Mouse (Mus musculus): Measurements from ENCODE around the gene Fastk. TPM values are rescaled to one million over a fixed set of nuclear protein-coding genes. Genes with fewer than 3 reads are reported as not detected.
"Not testable (repeated sequence)": the region's sequence is repeated elsewhere in the genome, so short reads cannot be mapped to it uniquely, and the experiment has no call there.

Fastk gene
- polyA plus RNA-seq, 1 experiment = 124 TPM

GRCm38 (mm10) chr5:24404594-24405360 lies 40.3 kb downstream of the Fastk start:
- Histone ChIP-seq H3K4me3 (no peak overlapping the region), H3K36me3 (ENCODE audit: control insufficient read depth, insufficient read depth) (no peaks in the 10 kb centered on the region)
- TF ChIP-seq SRF (IDR thresholded peaks at IDR 0.05; ENCODE audit: control insufficient read depth, insufficient read length, low read depth) (no peak), CEBPB (IDR thresholded peaks at IDR 0.05; ENCODE audit: insufficient read depth, poor library complexity, severe bottlenecking) (0 out of 2 replicates have a peak, but pooled peaks have one; percentile 39), POLR2AphosphoS2 (IDR thresholded peaks at IDR 0.05; ENCODE audit: insufficient read length, low read depth) (no peak), TCF3 (IDR thresholded peaks at IDR 0.05; ENCODE audit: insufficient read length, low read depth) (no peak)

DNA sequence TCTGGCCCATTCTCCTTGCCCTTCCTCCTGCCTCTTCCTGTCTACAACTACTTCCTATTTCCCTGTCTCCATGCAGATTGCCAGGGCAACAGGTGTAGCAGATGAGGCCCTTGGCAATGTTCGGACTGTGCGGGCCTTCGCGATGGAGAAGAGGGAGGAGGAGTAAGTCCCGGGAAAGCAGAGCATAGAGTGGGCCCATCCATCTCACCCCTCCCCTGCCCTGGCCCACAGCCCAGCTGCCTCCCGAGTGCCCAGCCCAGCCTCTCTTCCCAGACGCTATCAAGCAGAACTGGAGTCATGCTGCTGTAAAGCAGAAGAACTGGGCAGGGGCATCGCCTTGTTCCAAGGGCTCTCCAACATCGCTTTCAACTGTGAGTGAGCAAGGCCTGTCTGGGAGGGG lies 43.1 kb downstream of the Fastk start:
- no peak overlapping the region for H3K4me2 ChIP-seq (ENCODE audit: low read depth)
- no peaks in the 10 kb centered on the region for H3K36me3 ChIP-seq (ENCODE audit: control insufficient read depth, insufficient read depth)
- no peak overlapping the region for H3K4me3 ChIP-seq
- no peaks in the 10 kb centered on the region for H3K27me3 ChIP-seq (ENCODE audit: control insufficient read depth, insufficient read depth, insufficient read length)
- no peak overlapping the region for H3ac ChIP-seq (ENCODE audit: control insufficient read depth, insufficient read length)
- peak in 1 of 3 experiments; percentile 5 for TF ChIP-seq MYOD1 (IDR thresholded peaks at IDR 0.05; ENCODE audit: control insufficient read depth in 1 of 3, insufficient read length in 2 of 3, low read depth in 2 of 3)
- TF ChIP-seq E2F4 (IDR thresholded peaks at IDR 0.05; ENCODE audit: insufficient read depth) = no peak
- H3K79me2 ChIP-seq (ENCODE audit: control insufficient read depth, insufficient read depth) = no peaks in the 10 kb centered on the region

More at GRCm38 (mm10) chr5:24404594-24405360, 40.3 kb downstream of the Fastk start:
- H3K27me3 ChIP-seq (ENCODE audit: control insufficient read depth, insufficient read depth, insufficient read length) = no peaks in the 10 kb centered on the region
- H3K79me2 ChIP-seq (ENCODE audit: control insufficient read depth, insufficient read depth) = no peaks in the 10 kb centered on the region
- peak overlapping the region; percentile 65 for H3K4me2 ChIP-seq (ENCODE audit: low read depth)
- H3ac ChIP-seq (ENCODE audit: control insufficient read depth, insufficient read length) = no peak overlapping the region

GRCm38 (mm10) chr5:24400911-24401605 lies 44.0 kb downstream of the Fastk start:
- Histone ChIP-seq H3K79me2 (ENCODE audit: control insufficient read depth, insufficient read depth) (no peaks in the 10 kb centered on the region), H3K36me3 (ENCODE audit: control insufficient read depth, insufficient read depth) (no peaks in the 10 kb centered on the region), H3K4me2 (ENCODE audit: low read depth) (no peak overlapping the region), H3K27me3 (ENCODE audit: control insufficient read depth, insufficient read depth, insufficient read length) (no peaks in the 10 kb centered on the region), H3ac (ENCODE audit: control insufficient read depth, insufficient read length) (no peak overlapping the region), H3K4me3 (no peak overlapping the region)
- TF ChIP-seq POLR2A (IDR thresholded peaks at IDR 0.05; ENCODE audit: insufficient read length, low read depth) (no peak), POLR2AphosphoS2 (IDR thresholded peaks at IDR 0.05; ENCODE audit: insufficient read length, low read depth) (no peak), MYOG (IDR thresholded peaks at IDR 0.05; ENCODE audit: control insufficient read depth in 1 of 3, insufficient read depth in 1 of 3, insufficient read length in 2 of 3, low read depth in 2 of 3) (no peak), E2F4 (IDR thresholded peaks at IDR 0.05; ENCODE audit: insufficient read depth) (no peak), TCF12 (IDR thresholded peaks at IDR 0.05; ENCODE audit: insufficient read depth, poor library complexity, severe bottlenecking) (no peak), MYOD1 (IDR thresholded peaks at IDR 0.05; ENCODE audit: control insufficient read depth in 1 of 3, insufficient read length in 2 of 3, low read depth in 2 of 3) (no peak), MAX (IDR thresholded peaks at IDR 0.05; ENCODE audit: low read depth) (no peak), SRF (IDR thresholded peaks at IDR 0.05; ENCODE audit: control insufficient read depth, insufficient read length, low read depth) (no peak), REST (IDR thresholded peaks at IDR 0.05; ENCODE audit: insufficient read depth, insufficient read length) (no peak), CEBPB (IDR thresholded peaks at IDR 0.05; ENCODE audit: insufficient read depth, poor library complexity, severe bottlenecking) (no peak), TCF3 (IDR thresholded peaks at IDR 0.05; ENCODE audit: insufficient read length, low read depth) (no peak), USF1 (IDR thresholded peaks at IDR 0.05; ENCODE audit: low read depth) (no peak)

DNA sequence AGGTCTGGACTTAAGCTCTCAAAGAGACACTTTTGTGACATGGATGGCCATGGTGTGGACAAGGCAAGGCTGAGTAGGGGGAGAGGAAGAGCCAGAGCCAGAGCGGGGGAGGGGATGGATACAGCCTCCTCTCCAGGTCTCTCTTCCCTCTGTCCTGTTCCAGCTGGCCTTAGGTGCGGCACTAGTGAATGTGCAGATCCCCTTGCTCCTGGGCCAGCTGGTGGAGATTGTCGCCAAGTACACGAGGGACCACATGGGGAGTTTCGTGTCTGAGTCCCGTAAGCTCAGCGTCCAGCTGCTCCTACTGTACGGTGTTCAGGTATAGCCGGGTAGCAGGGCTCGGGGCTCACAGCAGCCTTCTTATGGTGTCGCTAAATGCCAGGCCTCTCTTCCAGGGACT lies 44.7 kb downstream of the Fastk start:
- no peaks in the 10 kb centered on the region for H3K27me3 ChIP-seq (ENCODE audit: control insufficient read depth, insufficient read depth, insufficient read length)
- no peak overlapping the region for H3ac ChIP-seq (ENCODE audit: control insufficient read depth, insufficient read length)
- H3K4me3 ChIP-seq = no peak overlapping the region
- no peak for TF ChIP-seq USF1 (IDR thresholded peaks at IDR 0.05; ENCODE audit: low read depth)
- TF ChIP-seq POLR2AphosphoS2 (IDR thresholded peaks at IDR 0.05; ENCODE audit: insufficient read length, low read depth) = no peak
- no peak for TF ChIP-seq MYOD1 (IDR thresholded peaks at IDR 0.05; ENCODE audit: control insufficient read depth in 1 of 3, insufficient read length in 2 of 3, low read depth in 2 of 3)
- no peak for TF ChIP-seq SRF (IDR thresholded peaks at IDR 0.05; ENCODE audit: control insufficient read depth, insufficient read length, low read depth)
- TF ChIP-seq MYOG (IDR thresholded peaks at IDR 0.05; ENCODE audit: control insufficient read depth in 1 of 3, insufficient read depth in 1 of 3, insufficient read length in 2 of 3, low read depth in 2 of 3) = no peak
- TF ChIP-seq E2F4 (IDR thresholded peaks at IDR 0.05; ENCODE audit: insufficient read depth) = no peak
- no peak for TF ChIP-seq POLR2A (IDR thresholded peaks at IDR 0.05; ENCODE audit: insufficient read length, low read depth)
- H3K4me2 ChIP-seq (ENCODE audit: low read depth) = no peak overlapping the region
- H3K79me2 ChIP-seq (ENCODE audit: control insufficient read depth, insufficient read depth) = no peaks in the 10 kb centered on the region
- H3K36me3 ChIP-seq (ENCODE audit: control insufficient read depth, insufficient read depth) = no peaks in the 10 kb centered on the region

DNA sequence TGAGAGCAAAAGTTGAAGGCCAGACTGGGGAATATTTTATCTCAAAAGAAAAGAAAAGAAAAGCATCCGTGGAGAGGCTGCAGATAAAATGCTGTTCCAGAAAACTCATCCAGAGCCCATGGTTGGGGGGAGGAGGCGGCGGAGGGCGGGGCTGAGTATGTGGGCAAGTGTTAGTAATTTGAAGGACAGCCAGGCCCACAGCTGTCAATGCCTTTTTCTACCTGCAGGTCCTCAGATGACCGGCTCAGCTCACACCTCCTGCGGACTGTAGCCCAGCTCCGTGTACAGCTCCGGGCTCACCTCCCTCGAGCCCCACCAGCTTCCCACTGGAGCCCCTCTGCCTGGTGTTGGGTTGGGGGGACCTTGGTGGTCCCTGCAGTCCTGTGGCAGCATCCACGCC lies 45.4 kb downstream of the Fastk start:
- Histone ChIP-seq H3K4me2 (ENCODE audit: low read depth) (no peak overlapping the region), H3K4me3 (no peak overlapping the region), H3K36me3 (ENCODE audit: control insufficient read depth, insufficient read depth) (no peaks in the 10 kb centered on the region)

DNA sequence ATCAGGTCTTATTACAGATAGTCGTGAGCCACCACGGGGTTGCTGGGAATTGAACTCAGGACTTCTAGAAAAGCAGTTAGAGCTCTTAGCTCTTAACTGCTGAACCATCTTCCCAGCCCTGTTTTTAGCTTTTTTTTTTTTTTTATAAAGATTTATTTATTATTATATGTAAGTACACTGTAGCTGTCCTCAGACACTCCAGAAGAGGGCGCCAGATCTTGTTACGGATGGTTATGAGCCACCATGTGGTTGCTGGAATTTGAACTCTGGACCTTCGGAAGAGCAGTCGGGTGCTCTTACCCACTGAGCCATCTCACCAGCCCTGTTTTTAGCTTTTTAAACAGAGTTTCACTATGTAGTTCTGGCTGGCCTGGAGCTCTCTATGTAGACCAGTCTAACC lies 48.8 kb downstream of the Fastk start:
- H3ac ChIP-seq (ENCODE audit: control insufficient read depth, insufficient read length); H3K4me3 ChIP-seq; H3K4me2 ChIP-seq (ENCODE audit: low read depth); H3K79me2 ChIP-seq (ENCODE audit: control insufficient read depth, insufficient read depth); H3K36me3 ChIP-seq (ENCODE audit: control insufficient read depth, insufficient read depth); H3K27me3 ChIP-seq (ENCODE audit: control insufficient read depth, insufficient read depth, insufficient read length): not testable (repeated sequence)

More for the DNA sequence above, 45.4 kb downstream of the Fastk start:
- H3ac ChIP-seq (ENCODE audit: control insufficient read depth, insufficient read length) = no peak overlapping the region
- no peaks in the 10 kb centered on the region for H3K27me3 ChIP-seq (ENCODE audit: control insufficient read depth, insufficient read depth, insufficient read length)
- no peaks in the 10 kb centered on the region for H3K79me2 ChIP-seq (ENCODE audit: control insufficient read depth, insufficient read depth)
- TF ChIP-seq MYOD1 (IDR thresholded peaks at IDR 0.05; ENCODE audit: control insufficient read depth in 1 of 3, insufficient read length in 2 of 3, low read depth in 2 of 3) (peak in 1 of 3 experiments; percentile 72), TCF12 (IDR thresholded peaks at IDR 0.05; ENCODE audit: insufficient read depth, poor library complexity, severe bottlenecking) (no peak), MYOG (IDR thresholded peaks at IDR 0.05; ENCODE audit: control insufficient read depth in 1 of 3, insufficient read depth in 1 of 3, insufficient read length in 2 of 3, low read depth in 2 of 3) (peak in 1 of 3 experiments; percentile 20)

Data from myocyte (in vitro differentiated cells).